Mouse (Mus musculus): ENCODE results near the gene Kcnip1.

- TF ChIP-seq CTCF (IDR thresholded peaks at IDR 0.05; ENCODE audit: low read depth) (peak; percentile 76), EP300 (IDR thresholded peaks at IDR 0.05; ENCODE audit: low read depth) (no peak)
Measured at GRCm38 (mm10) chr11:33733269-33733668, 259.7 kb downstream of the Kcnip1 start.
